Mouse (Mus musculus) WW6 (cell line): ENCODE data around the gene Dync2h1.
A peak's percentile ranks its signal among the peaks of the same experiment; 100 is the strongest.
"Not testable (repeated sequence)": the region's sequence is repeated elsewhere in the genome, so short reads cannot be mapped to it uniquely, and the experiment has no call there.

ENCODE experiments used
- DNase-seq: peaks from one replicate; pipeline ENCODE4 v3.0.0-alpha.2; 2013; ENCODE audit warnings: low read depth, low spot score

Gene Dync2h1

GRCm38 (mm10) chr9:7184172-7184896, at the start of gene Dync2h1, which contains the start of gene Dcun1d5:
Gene Dync2h1, minus strand, starts transcription at chr9:7184446.
Gene Dcun1d5, plus strand, starts transcription at chr9:7184520.
- DNase-seq = peak; percentile 77

GRCm38 (mm10) chr9:7221460-7221859, 37.2 kb upstream of the Dync2h1 start:
- no peak for DNase-seq

GRCm38 (mm10) chr9:7221024-7221423, 36.8 kb upstream of the Dync2h1 start:
- no peak for DNase-seq

GRCm38 (mm10) chr9:7216240-7216639, 32.0 kb upstream of the Dync2h1 start:
- no peak for DNase-seq

- DNase-seq = not testable (repeated sequence)
Measured at GRCm38 (mm10) chr9:7190694-7191093, 6.4 kb upstream of the Dync2h1 start.

- DNase-seq = no peak
Measured at GRCm38 (mm10) chr9:7184897-7185291, 648 bp upstream of the Dync2h1 start.

GRCm38 (mm10) chr9:7176618-7177610, 7.3 kb downstream of the Dync2h1 start:
- peak; percentile 70 for DNase-seq

- no peak for DNase-seq
Measured at GRCm38 (mm10) chr9:7173756-7174155, 10.5 kb downstream of the Dync2h1 start.

- DNase-seq = no peak
Measured at GRCm38 (mm10) chr9:7167339-7167998, 16.8 kb downstream of the Dync2h1 start.

GRCm38 (mm10) chr9:7160688-7161087, 23.6 kb downstream of the Dync2h1 start:
- DNase-seq = no peak

- DNase-seq = no peak
Measured at GRCm38 (mm10) chr9:7159718-7160117, 24.5 kb downstream of the Dync2h1 start.

- no peak for DNase-seq
Measured at GRCm38 (mm10) chr9:7158605-7159004, 25.6 kb downstream of the Dync2h1 start.

GRCm38 (mm10) chr9:7154391-7154790, 29.9 kb downstream of the Dync2h1 start:
- DNase-seq = no peak

- DNase-seq = no peak
Measured at GRCm38 (mm10) chr9:7122863-7123262, 61.4 kb downstream of the Dync2h1 start.

- no peak for DNase-seq
Measured at GRCm38 (mm10) chr9:7110166-7110565, 74.1 kb downstream of the Dync2h1 start.

- no peak for DNase-seq
Measured at GRCm38 (mm10) chr9:7101361-7101760, 82.9 kb downstream of the Dync2h1 start.

- DNase-seq = no peak
Measured at GRCm38 (mm10) chr9:7074625-7075024, 109.6 kb downstream of the Dync2h1 start.

- DNase-seq = no peak
Measured at GRCm38 (mm10) chr9:7070846-7071245, 113.4 kb downstream of the Dync2h1 start.

- DNase-seq = peak; percentile 9
Measured at GRCm38 (mm10) chr9:7050588-7050987, 133.7 kb downstream of the Dync2h1 start.

GRCm38 (mm10) chr9:7042635-7043273, 141.5 kb downstream of the Dync2h1 start:
- no peak for DNase-seq

GRCm38 (mm10) chr9:7041231-7041630, 143.0 kb downstream of the Dync2h1 start:
- no peak for DNase-seq
